Comparison of ENCODE assay signal across 8 mouse cellular contexts in genomic region chr17:35841076-35841950, GRCm38 (mm10). TPM values are rescaled to one million over a fixed set of nuclear protein-coding genes. Genes with fewer than 3 reads are reported as not detected.
DNase-seq lines count a peak whose midpoint lies in the region; ATAC-seq lines count a peak whose summit lies in the region.

Gene Mdc1 (plus strand): TSS chr17:35841515.

- H3K4me3 ChIP-seq in heart, embryonic 10.5 days: peak within 1 kb of the TSS; percentile 77
- peak within 1 kb of the TSS; percentile 76 for H3K4me3 ChIP-seq in kidney, embryonic 15.5 days (replicated peaks)

- peak within 1 kb of the TSS; percentile 74 for H3K4me2 ChIP-seq in kidney, embryonic 15.5 days

- H3K36me3 ChIP-seq in heart, embryonic 10.5 days: peaks cover 24% of the 10 kb centered on the region
- H3K36me3 ChIP-seq in kidney, embryonic 15.5 days: peaks cover 25% of the 10 kb centered on the region

- H3K9ac ChIP-seq in kidney, embryonic 15.5 days: peak within 1 kb of the TSS; percentile 68

- WGBS in heart, embryonic 10.5 days: under 1% methylated on average over 59 of the region's 59 CpGs
- under 1% methylated on average over 59 of the region's 59 CpGs for WGBS in kidney, embryonic 15.5 days

- H3K27ac ChIP-seq in heart, embryonic 10.5 days: peak within 1 kb of the TSS; percentile 94
- H3K27ac ChIP-seq in kidney, embryonic 15.5 days: peak within 1 kb of the TSS; percentile 93

- DNase-seq in B cell, adult 2 months: peak; percentile 98 to 99
- peak; percentile 100 for DNase-seq in brain, adult 2 months (ENCODE audit: low read depth, low spot score)
- peak; percentile 100 for DNase-seq in heart, embryonic 10.5 days (ENCODE audit: low spot score)
- peak; percentile 99 for DNase-seq in liver
- DNase-seq in spleen, postnatal 4 days (ENCODE audit: low spot score in 2 of 2): peak; percentile 98 to 99

- no peaks in the 10 kb centered on the region for H3K9me3 ChIP-seq in heart, embryonic 10.5 days
- no peaks in the 10 kb centered on the region for H3K9me3 ChIP-seq in kidney, embryonic 15.5 days (replicated peaks)

- ATAC-seq in erythroblast, adult 5-6 weeks (replicated peaks; ENCODE audit: low FRiP score, poor library complexity, severe bottlenecking): peak; percentile 76
- ATAC-seq in kidney, embryonic 15.5 days (replicated peaks; ENCODE audit: low FRiP score): peak; percentile 92
- ATAC-seq in monocyte, adult 5-6 weeks (replicated peaks; ENCODE audit: insufficient number of reproducible peaks, low FRiP score, low TSS enrichment, poor library complexity, severe bottlenecking): peak; percentile 95

- H3K27me3 ChIP-seq in heart, embryonic 10.5 days (ENCODE audit: insufficient read depth, poor library complexity, severe bottlenecking): no peaks in the 10 kb centered on the region
- no peaks in the 10 kb centered on the region for H3K27me3 ChIP-seq in kidney, embryonic 15.5 days

- H3K4me1 ChIP-seq in heart, embryonic 10.5 days: peaks cover 15% of the 10 kb centered on the region
- H3K4me1 ChIP-seq in kidney, embryonic 15.5 days: peaks cover 27% of the 10 kb centered on the region

RNA-seq across cellular contexts. Expression of gene Mdc1, which starts in this region (rescaled TPM):
- total RNA-seq in erythroblast, adult 5-6 weeks (2015; ENCODE audit: low replicate concordance): 20.4 and 30.9 TPM in 2 replicates
- total RNA-seq in erythroblast, adult 5-6 weeks (2017; ENCODE audit: low replicate concordance): 12.4 and 16.4 TPM in 2 replicates
- polyA plus RNA-seq in heart, embryonic 10.5 days (2016; fragmentation: Nextera tagmentation; extraction: Ambion mirVana): 25.3 and 29.1 TPM in 2 replicates
- polyA plus RNA-seq in kidney, embryonic 15.5 days (2015; fragmentation: Nextera tagmentation; extraction: Ambion mirVana): 16.5 TPM in 2 replicates
- total RNA-seq in monocyte, adult 5-6 weeks (2017): 10.9 to 26.0 TPM (median 11.1 TPM) in 3 replicates

Comparison
In these comparisons a context has a peak if more than half of its experiments do, and no peak if none do; other contexts are left out.
1. Peak in every context shown above with its lines: DNase-seq, ATAC-seq, H3K4me3 ChIP-seq and H3K27ac ChIP-seq.